Mouse (Mus musculus) mature B cell (primary cell): ENCODE results near the gene Pip5k1b.

ENCODE experiments used
- in situ Hi-C: fragments of 300-500 bp; cut with MboI; formaldehyde crosslinking; loops from 2 replicates; pipeline ENCODE4 v1.14.3; 2019

Pip5k1b gene

GRCm38 (mm10) chr19:24308305-24308705 lies 247.4 kb downstream of the Pip5k1b start:
- in situ Hi-C loops = loop anchor here (25.0 kb wide), 1 partner anchor 554 kb away; the partner anchor contains the start of gene Pgm5

- in situ Hi-C loops = loop anchor here (25.0 kb wide), 1 partner anchor 555 kb away; the partner anchor contains the start of gene Pgm5
Measured at GRCm38 (mm10) chr19:24307271-24308221, 248.1 kb downstream of the Pip5k1b start.

- in situ Hi-C loops = loop anchor here (25.0 kb wide), 1 partner anchor 556 kb away; the partner anchor contains the start of gene Pgm5
Measured at GRCm38 (mm10) chr19:24306351-24306750, 249.3 kb downstream of the Pip5k1b start.

- in situ Hi-C loops = loop anchor here (25.0 kb wide), 1 partner anchor 560 kb away; the partner anchor contains the start of gene Pgm5
Measured at GRCm38 (mm10) chr19:24302198-24302597, 253.5 kb downstream of the Pip5k1b start.

- in situ Hi-C loops = loop anchor here (25.0 kb wide), 1 partner anchor 561 kb away; the partner anchor contains the start of gene Pgm5
Measured at GRCm38 (mm10) chr19:24301768-24302148, 253.9 kb downstream of the Pip5k1b start.

GRCm38 (mm10) chr19:24300994-24301767 lies 254.5 kb downstream of the Pip5k1b start:
- in situ Hi-C loops = loop anchor here (25.0 kb wide), 1 partner anchor 561 kb away; the partner anchor contains the start of gene Pgm5

GRCm38 (mm10) chr19:24293537-24293936 lies 262.1 kb downstream of the Pip5k1b start:
- in situ Hi-C loops = no loop called here

GRCm38 (mm10) chr19:24284187-24284586 lies 271.5 kb downstream of the Pip5k1b start:
- in situ Hi-C loops = no loop called here

- in situ Hi-C loops = no loop called here
Measured at GRCm38 (mm10) chr19:24281288-24281980, 274.2 kb downstream of the Pip5k1b start.

- in situ Hi-C loops = no loop called here
Measured at GRCm38 (mm10) chr19:24280601-24281228, 275.0 kb downstream of the Pip5k1b start, which contains the start of gene Fxn. Gene Fxn (minus strand): TSS chr19:24280605.

- in situ Hi-C loops = no loop called here
Measured at GRCm38 (mm10) chr19:24279706-24280600, 275.7 kb downstream of the Pip5k1b start.

- in situ Hi-C loops = no loop called here
Measured at GRCm38 (mm10) chr19:24278859-24279258, 276.8 kb downstream of the Pip5k1b start.

GRCm38 (mm10) chr19:24274281-24274680 lies 281.4 kb downstream of the Pip5k1b start:
- in situ Hi-C loops = no loop called here

- in situ Hi-C loops = no loop called here
Measured at GRCm38 (mm10) chr19:24271746-24272426, 283.8 kb downstream of the Pip5k1b start.

- in situ Hi-C loops = no loop called here
Measured at GRCm38 (mm10) chr19:24271326-24271725, 284.3 kb downstream of the Pip5k1b start.

GRCm38 (mm10) chr19:24268531-24268930 lies 287.1 kb downstream of the Pip5k1b start:
- in situ Hi-C loops = no loop called here

GRCm38 (mm10) chr19:24266046-24266830 lies 289.4 kb downstream of the Pip5k1b start:
- in situ Hi-C loops = no loop called here

GRCm38 (mm10) chr19:24264991-24265390 lies 290.7 kb downstream of the Pip5k1b start:
- in situ Hi-C loops = no loop called here
